ENCODE assay signal across 26 mouse cellular contexts in the genomic region with DNA sequence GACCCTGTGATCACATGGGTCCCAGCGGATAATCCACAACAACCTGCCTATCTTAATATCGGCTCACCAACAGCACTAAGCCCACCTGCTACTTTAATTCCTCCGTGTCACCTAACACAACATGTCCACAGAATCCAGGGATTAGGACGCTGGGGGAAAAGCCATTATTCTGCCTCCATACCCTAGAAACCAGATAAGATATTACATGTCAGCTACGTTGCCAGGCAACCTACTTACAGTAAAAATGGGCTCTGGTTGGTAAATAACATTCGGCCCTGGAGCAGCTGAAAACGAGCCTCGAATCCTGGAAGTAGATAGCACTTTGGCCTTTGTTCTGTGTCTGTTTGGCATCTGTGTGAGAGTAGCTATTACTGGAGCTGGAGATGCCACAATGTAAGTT. TPM values are rescaled to one million over a fixed set of nuclear protein-coding genes. Genes with fewer than 3 reads are reported as not detected.
"Had no signal": no experiment of that assay in that cellular context is flagged by ENCODE, and none has a peak within 500 bp of the region (broad histone marks: within the 10 kb centered on the region; RNA-seq: fewer than 3 reads in every experiment).

No protein-coding gene starts in this region.

- H3K4me2 ChIP-seq: limb, embryonic 12.5 days; limb, embryonic 15.5 days; liver, embryonic 11.5 days; lung, embryonic 14.5 days; neural tube, embryonic 13.5 days had no signal

- H3K36me3 ChIP-seq: limb, embryonic 12.5 days; limb, embryonic 15.5 days; neural tube, embryonic 13.5 days had no signal

- H3K9me3 ChIP-seq: limb, embryonic 12.5 days; limb, embryonic 15.5 days; neural tube, embryonic 13.5 days had no signal

- H3K27me3 ChIP-seq: limb, embryonic 12.5 days; limb, embryonic 15.5 days; neural tube, embryonic 13.5 days had no signal

- H3K4me1 ChIP-seq: limb, embryonic 12.5 days; limb, embryonic 15.5 days; neural tube, embryonic 13.5 days had no signal

- DNase-seq: kidney, adult 2 months; kidney, postnatal 25 days; layer of hippocampus, adult 9-11 months; layer of hippocampus, postnatal 36 days; left cerebral cortex, postnatal 4 days; liver, postnatal 0 days; lung, embryonic 14.5 days; right cerebral cortex, adult 18-20 months; right cerebral cortex, postnatal 14 days; right cerebral cortex, postnatal 4 days; thymus, adult 2 months; thymus, postnatal 14 days; thymus, postnatal 4 days had no signal

- ATAC-seq: liver, postnatal 0 days; lung, postnatal 0 days had no signal

- H3K4me3 ChIP-seq: layer of hippocampus, adult 2 months; limb, embryonic 12.5 days; limb, embryonic 15.5 days; myocyte; neural tube, embryonic 13.5 days had no signal

- H3K27ac ChIP-seq: kidney, postnatal 0 days; layer of hippocampus, adult 2 months; limb, embryonic 12.5 days; limb, embryonic 15.5 days; liver, embryonic 14.5 days; macrophage; neural tube, embryonic 13.5 days; stomach, postnatal 0 days had no signal

- H3K9ac ChIP-seq: limb, embryonic 12.5 days; limb, embryonic 15.5 days; liver, embryonic 14.5 days; liver, postnatal 0 days; lung, embryonic 14.5 days; neural tube, embryonic 13.5 days had no signal

RNA-seq across cellular contexts. Expression of a gene that starts 14.9 kb away (rescaled TPM):
- total RNA-seq: megakaryocyte, adult 5-6 weeks; monocyte, adult 5-6 weeks had no signal
- polyA plus RNA-seq: liver, embryonic 11.5 days; liver, postnatal 0 days had no signal
